Mouse (Mus musculus) layer of hippocampus, adult 9-11 months (tissue): ENCODE measurements around the gene Pear1.

ENCODE experiments used
- DNase-seq: peaks from one replicate; pipeline ENCODE4 v3.0.0; 2022

The Pear1 gene

GRCm38 (mm10) chr3:87804038-87804677 is 19.9 kb downstream of the Pear1 start:
- no peak for DNase-seq

GRCm38 (mm10) chr3:87801681-87802080 is 22.4 kb downstream of the Pear1 start:
- DNase-seq, result no peak

GRCm38 (mm10) chr3:87796736-87797334 is 27.3 kb downstream of the Pear1 start, which contains the start of gene Insrr:
Insrr (plus strand) TSS chr3:87796951.
- no peak for DNase-seq

GRCm38 (mm10) chr3:87795336-87796277 is 28.5 kb downstream of the Pear1 start:
- DNase-seq, result no peak

DNA sequence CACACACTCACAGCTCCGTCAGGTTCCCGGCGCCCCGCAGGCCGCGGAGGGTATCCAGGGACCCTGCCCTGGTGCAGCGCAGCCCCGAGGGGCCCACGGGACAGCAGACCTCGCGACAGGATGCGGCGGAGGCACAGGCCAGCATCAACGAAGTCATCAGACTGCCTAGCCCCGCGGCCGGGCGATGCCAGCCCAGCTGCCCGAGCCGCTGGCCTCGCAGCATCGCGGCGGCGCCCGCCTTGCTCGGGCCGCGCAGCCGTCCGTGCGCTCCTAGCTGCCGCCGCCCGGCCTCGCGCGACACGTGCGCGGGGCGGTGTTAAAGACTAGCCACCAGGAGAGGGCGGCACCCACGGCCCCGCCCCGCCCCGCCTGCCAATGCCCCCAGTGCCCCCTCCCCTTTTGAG is 29.2 kb downstream of the Pear1 start, which contains the start of gene Ntrk1:
TSS of gene Ntrk1 (minus strand) at position 241 of the 404 bp plus-strand sequence.
- no peak for DNase-seq

- DNase-seq, result no peak
These were observed 34.3 kb downstream of the Pear1 start for GRCm38 (mm10) chr3:87789768-87790167.

- no peak for DNase-seq
These were observed 34.9 kb downstream of the Pear1 start for GRCm38 (mm10) chr3:87789248-87789647.

- no peak for DNase-seq
These were observed 38.4 kb downstream of the Pear1 start for GRCm38 (mm10) chr3:87785626-87786214.

- no peak for DNase-seq
These were observed 39.0 kb downstream of the Pear1 start for GRCm38 (mm10) chr3:87785156-87785555.

GRCm38 (mm10) chr3:87783282-87784023 is 40.7 kb downstream of the Pear1 start:
- no peak for DNase-seq

GRCm38 (mm10) chr3:87779086-87779485 is 45.0 kb downstream of the Pear1 start:
- DNase-seq, result no peak

GRCm38 (mm10) chr3:87778283-87778682 is 45.8 kb downstream of the Pear1 start:
- no peak for DNase-seq

GRCm38 (mm10) chr3:87771088-87771487 is 53.0 kb downstream of the Pear1 start:
- DNase-seq, result no peak

- no peak for DNase-seq
These were observed 53.8 kb downstream of the Pear1 start for GRCm38 (mm10) chr3:87770280-87770679.

DNA sequence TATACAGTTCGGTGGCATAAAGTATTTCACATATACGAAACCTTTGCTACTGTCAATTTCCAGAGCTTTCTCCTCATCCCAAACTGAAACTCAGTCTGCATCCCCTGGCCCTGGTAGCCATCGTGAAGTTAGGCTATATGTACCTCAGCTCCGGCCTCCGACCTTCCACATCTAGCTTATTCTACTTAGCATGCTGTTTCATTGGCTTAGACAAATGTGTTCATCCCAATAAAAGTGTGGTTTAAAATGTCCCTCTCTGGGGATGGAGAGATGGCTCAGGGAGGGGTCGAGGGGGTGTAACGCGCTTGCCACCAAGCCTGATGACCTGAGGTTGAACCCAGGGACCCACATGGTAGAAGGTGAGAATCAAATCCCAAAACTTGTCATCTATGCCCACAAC is 54.6 kb downstream of the Pear1 start:
- DNase-seq, result no peak

- DNase-seq, result peak; percentile 55
These were observed 55.3 kb downstream of the Pear1 start for GRCm38 (mm10) chr3:87768844-87769243.

- no peak for DNase-seq
These were observed 55.7 kb downstream of the Pear1 start for GRCm38 (mm10) chr3:87768431-87768830.

- DNase-seq, result no peak
These were observed 56.3 kb downstream of the Pear1 start for GRCm38 (mm10) chr3:87767764-87768163.

- DNase-seq, result no peak
These were observed 57.8 kb downstream of the Pear1 start for GRCm38 (mm10) chr3:87766284-87766667.

DNA sequence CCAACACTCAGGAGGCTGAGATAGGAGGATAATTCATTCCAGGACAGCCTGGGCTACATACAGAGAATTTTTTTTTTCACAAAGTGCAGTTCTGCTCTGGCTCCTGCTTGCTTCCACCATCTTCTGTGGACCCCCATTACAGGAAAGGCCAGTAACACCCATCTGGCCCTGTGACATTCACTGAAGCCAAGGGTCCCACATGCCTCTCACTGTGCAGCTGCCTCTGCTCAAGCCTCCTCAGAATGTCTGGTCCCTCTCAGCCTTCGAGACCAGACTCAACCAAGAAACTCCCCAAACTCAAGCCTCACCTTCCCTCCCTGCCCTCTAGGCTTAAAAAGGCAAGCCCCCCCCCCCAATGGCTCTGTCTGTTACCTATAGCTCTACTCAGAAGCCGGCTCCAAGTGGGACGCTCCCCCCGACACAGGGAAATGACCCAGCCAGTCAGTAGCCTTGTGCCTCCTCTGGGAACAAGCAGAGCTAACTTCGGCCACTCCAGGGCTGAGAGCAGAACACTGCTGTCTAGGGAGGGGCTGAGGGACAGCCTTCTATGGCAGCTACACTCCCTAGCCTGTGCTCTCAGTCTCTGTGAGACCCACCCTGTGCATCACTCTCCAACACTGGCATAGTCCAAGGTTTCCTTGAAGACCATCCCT is 58.3 kb downstream of the Pear1 start:
- no peak for DNase-seq

GRCm38 (mm10) chr3:87765091-87765490 is 59.0 kb downstream of the Pear1 start:
- peak; percentile 36 for DNase-seq

- DNase-seq, result peak; percentile 32
These were observed 59.6 kb downstream of the Pear1 start for GRCm38 (mm10) chr3:87764506-87764905.
